Mouse (Mus musculus) lung, postnatal 0 days (tissue): ENCODE measurements around the gene Gm37240. TPM values are rescaled to one million over a fixed set of nuclear protein-coding genes. Genes with fewer than 3 reads are reported as not detected.

ENCODE experiments used
- ATAC-seq: fragments of 200-750 bp; cut with Nextera tagmentation; 2 replicates; pipeline ENCODE4 v1.8.0; 2017; ENCODE audit warnings: moderate library complexity
- DNase-seq: peaks from one replicate; pipeline ENCODE4 v3.0.0-alpha.2; 2016; ENCODE audit warnings: low spot score
- H3K27ac ChIP-seq: fragments of 300-500 bp; sonication (generic); 2 replicates; pipeline ENCODE4 v1.5.1; 2014; ENCODE audit warnings: antibody characterized with exemption, mild to moderate bottlenecking, low read length, mixed read lengths
- H3K27me3 ChIP-seq: fragments of 300-500 bp; sonication (generic); replicated peaks from 2 replicates; pipeline ENCODE4 v1.6.1; 2014; ENCODE audit warnings: low read length, mixed read lengths; ENCODE audit not compliant: insufficient read depth
- H3K36me3 ChIP-seq: fragments of 300-500 bp; sonication (generic); 2 replicates; pipeline ENCODE4 v1.6.1; 2014; ENCODE audit warnings: low read length, mixed read lengths; ENCODE audit not compliant: insufficient read depth
- H3K4me1 ChIP-seq: fragments of 300-500 bp; sonication (generic); 2 replicates; pipeline ENCODE4 v1.6.1; 2014; ENCODE audit warnings: antibody characterized with exemption, low read depth, low read length, mixed read lengths; ENCODE audit not compliant: insufficient read depth
- H3K4me2 ChIP-seq: fragments of 300-500 bp; sonication (generic); replicated peaks from 2 replicates; pipeline ENCODE4 v1.6.1; 2014; ENCODE audit warnings: low read depth, mild to moderate bottlenecking, low read length, moderate library complexity, mixed read lengths
- H3K4me3 ChIP-seq: fragments of 300-500 bp; sonication (generic); 2 replicates; pipeline ENCODE4 v1.5.1; 2014; ENCODE audit warnings: low read depth, low read length
- H3K9ac ChIP-seq: fragments of 300-500 bp; sonication (generic); replicated peaks from 2 replicates; pipeline ENCODE4 v1.6.1; 2014; ENCODE audit warnings: low read depth, mild to moderate bottlenecking
- H3K9me3 ChIP-seq: fragments of 300-500 bp; sonication (generic); 2 replicates; pipeline ENCODE4 v1.6.1; 2016; ENCODE audit warnings: low read length, mixed read lengths
- CTCF ChIP-seq: IDR thresholded peaks from 2 replicates; pipeline ENCODE4 v1.5.1; 2016; ENCODE audit warnings: antibody characterized with exemption, mild to moderate bottlenecking
- EP300 ChIP-seq: IDR thresholded peaks from 2 replicates; pipeline ENCODE4 v1.6.1; 2016; ENCODE audit warnings: antibody characterized with exemption, mild to moderate bottlenecking, control low read depth
- WGBS: fragments of 180-500 bp; shearing (Covaris S2); extraction: QIAGEN DNeasy Blood & Tissue Kit; methylation state at CpG from one replicate; pipeline ENCODE4 v1.1.7; 2014; 5-methylcytosine and 5-hydroxymethylcytosine counted together
- polyA plus RNA-seq: library from polyadenylated mRNA; unstranded; fragments of >200 nt; fragmentation: Nextera tagmentation; extraction: Ambion mirVana; gene quantifications from 2 replicates; pipeline ENCODE4 v1.2.1, GENCODE M21; 2015

The Gm37240 gene
- polyA plus RNA-seq, 1 experiment from 2014 or later: 8.9 TPM

- peak overlapping the region; percentile 57; the same call in 1 of the 2 replicates for H3K27ac ChIP-seq
- no peaks in the 10 kb centered on the region for H3K4me1 ChIP-seq
- no peak overlapping the region for H3K4me3 ChIP-seq
- no peaks in the 10 kb centered on the region for H3K9me3 ChIP-seq
- 0 out of 2 replicates have a peak overlapping the region, but pooled peaks have one; percentile 17 for H3K4me2 ChIP-seq
- TF ChIP-seq EP300 (peak; percentile 61; the same call in 1 of the 2 replicates), CTCF (peak; percentile 33; the same call in 1 of the 2 replicates)
- no peaks in the 10 kb centered on the region for H3K36me3 ChIP-seq
- DNase-seq (peak; percentile 95), ATAC-seq (peak; percentile 90)
- 33% methylated on average over 18 of the region's 18 CpGs for WGBS
- no peak overlapping the region for H3K9ac ChIP-seq
- no peaks in the 10 kb centered on the region for H3K27me3 ChIP-seq
These were observed 1141.7 kb downstream of the Gm37240 start for GRCm38 (mm10) chr3:84745537-84746189.

DNA sequence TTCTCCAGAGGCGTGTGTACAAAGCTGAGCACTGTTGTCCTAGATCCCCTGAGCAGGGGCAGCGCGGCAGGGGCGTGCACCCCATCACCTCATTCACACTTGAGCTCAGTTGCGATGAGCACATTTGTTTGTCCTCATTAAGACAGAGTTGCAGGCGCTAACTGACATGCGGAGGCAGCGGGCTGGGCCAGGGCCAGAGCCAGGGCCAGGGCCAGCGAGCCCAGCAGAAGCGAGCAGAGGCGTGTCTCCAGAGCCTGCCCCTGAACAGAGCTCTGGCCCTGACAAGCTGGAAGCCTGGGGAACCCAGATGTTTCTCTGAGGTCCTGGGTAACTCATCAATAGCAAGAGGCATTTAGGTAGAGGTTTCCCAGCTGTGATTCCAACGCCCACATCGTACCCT, 1142.6 kb downstream of the Gm37240 start:
- no peaks in the 10 kb centered on the region for H3K27me3 ChIP-seq
- H3K4me2 ChIP-seq: peak overlapping the region; percentile 22; the same call in 1 of the 2 replicates
- no peaks in the 10 kb centered on the region for H3K4me1 ChIP-seq
- H3K36me3 ChIP-seq: no peaks in the 10 kb centered on the region
- WGBS: 19% methylated on average over 13 of the region's 13 CpGs
- no peak overlapping the region for H3K4me3 ChIP-seq
- no peaks in the 10 kb centered on the region for H3K9me3 ChIP-seq
- TF ChIP-seq EP300 (0 out of 2 replicates have a peak, but pooled peaks have one; percentile 23), CTCF (no peak)
- DNase-seq (peak; percentile 75), ATAC-seq (peak; percentile 73)
- H3K9ac ChIP-seq: no peak overlapping the region
- peak overlapping the region; percentile 57; the same call in 1 of the 2 replicates for H3K27ac ChIP-seq

- DNase-seq (no peak), ATAC-seq (no peak)
- no peaks in the 10 kb centered on the region for H3K36me3 ChIP-seq
- no peaks in the 10 kb centered on the region for H3K27me3 ChIP-seq
- no peak overlapping the region for H3K4me3 ChIP-seq
- TF ChIP-seq CTCF (no peak), EP300 (no peak)
- H3K9ac ChIP-seq: no peak overlapping the region
- no peaks in the 10 kb centered on the region for H3K4me1 ChIP-seq
- H3K9me3 ChIP-seq: no peaks in the 10 kb centered on the region
- WGBS: 36% methylated on average over 10 of the region's 10 CpGs
- H3K27ac ChIP-seq: no peak overlapping the region
- no peak overlapping the region for H3K4me2 ChIP-seq
These were observed 1147.2 kb downstream of the Gm37240 start for GRCm38 (mm10) chr3:84740050-84740596.

DNA sequence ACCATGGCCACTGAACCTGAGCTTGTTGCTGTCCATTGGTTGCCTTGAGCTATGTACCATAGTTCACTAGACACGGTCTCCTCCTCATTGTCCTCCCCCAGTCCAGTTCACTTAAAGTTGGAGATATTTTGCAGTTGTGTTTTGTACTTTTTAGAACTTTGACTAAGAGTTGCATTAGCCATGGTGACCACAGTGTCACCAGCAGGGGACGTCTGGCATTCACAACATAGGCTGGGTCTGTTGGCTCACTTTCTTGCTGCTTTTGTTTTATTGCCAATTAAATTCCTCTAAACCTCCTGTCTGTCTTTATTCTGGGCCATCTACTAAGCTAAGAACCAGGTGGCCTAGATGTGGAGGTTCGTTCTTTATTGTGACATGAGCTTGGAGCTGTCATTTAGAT, 1150.2 kb downstream of the Gm37240 start:
- WGBS: 78% methylated on average over 3 of the region's 3 CpGs
- no peak for ATAC-seq

DNA sequence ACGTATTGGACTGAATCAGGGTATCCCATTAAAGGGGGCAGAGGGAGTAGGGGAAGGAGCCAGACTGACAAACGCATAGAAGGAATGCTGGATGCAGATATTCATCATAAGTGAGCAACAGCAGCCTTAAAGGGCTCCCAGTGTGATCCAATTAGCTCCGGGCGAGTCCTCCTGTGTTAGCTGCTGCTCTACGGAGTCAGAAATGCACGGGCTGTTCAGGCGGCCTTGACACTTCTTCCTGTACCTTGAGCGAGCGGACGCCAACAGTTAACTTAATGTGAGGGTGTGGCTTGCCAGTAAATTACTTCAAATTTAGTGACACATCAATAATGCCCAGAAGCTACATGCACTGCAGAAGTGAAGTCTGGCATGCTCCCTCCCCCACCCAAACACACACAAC, 1151.6 kb downstream of the Gm37240 start:
- Histone ChIP-seq H3K36me3 (no peaks in the 10 kb centered on the region), H3K27me3 (no peaks in the 10 kb centered on the region), H3K4me1 (no peaks in the 10 kb centered on the region; the same call in 1 of the 2 replicates), H3K9me3 (no peaks in the 10 kb centered on the region), H3K9ac (no peak overlapping the region), H3K27ac (no peak overlapping the region), H3K4me2 (no peak overlapping the region), H3K4me3 (no peak overlapping the region)
- ATAC-seq (no peak), DNase-seq (no peak)
- WGBS: 66% methylated on average over 10 of the region's 10 CpGs
- TF ChIP-seq CTCF (no peak), EP300 (no peak)

More for the DNA sequence above, 1150.2 kb downstream of the Gm37240 start:
- TF ChIP-seq CTCF (peak; percentile 42), EP300 (no peak)
- Histone ChIP-seq H3K4me1 (no peaks in the 10 kb centered on the region), H3K9me3 (no peaks in the 10 kb centered on the region), H3K27ac (no peak overlapping the region), H3K9ac (no peak overlapping the region), H3K4me3 (no peak overlapping the region), H3K27me3 (no peaks in the 10 kb centered on the region), H3K36me3 (no peaks in the 10 kb centered on the region), H3K4me2 (no peak overlapping the region)
- no peak for DNase-seq

- Histone ChIP-seq H3K9ac (no peak overlapping the region), H3K4me1 (no peaks in the 10 kb centered on the region; the same call in 1 of the 2 replicates), H3K9me3 (no peaks in the 10 kb centered on the region), H3K27ac (no peak overlapping the region), H3K36me3 (no peaks in the 10 kb centered on the region), H3K4me2 (peak overlapping the region; percentile 27), H3K4me3 (no peak overlapping the region), H3K27me3 (no peaks in the 10 kb centered on the region)
- TF ChIP-seq EP300 (no peak), CTCF (no peak)
- DNase-seq (no peak), ATAC-seq (no peak)
- WGBS: 23% methylated on average over 6 of the region's 6 CpGs
These were observed 1154.8 kb downstream of the Gm37240 start for GRCm38 (mm10) chr3:84732516-84732915.
